ENCODE assay signal across 8 mouse cellular contexts in the genomic region with DNA sequence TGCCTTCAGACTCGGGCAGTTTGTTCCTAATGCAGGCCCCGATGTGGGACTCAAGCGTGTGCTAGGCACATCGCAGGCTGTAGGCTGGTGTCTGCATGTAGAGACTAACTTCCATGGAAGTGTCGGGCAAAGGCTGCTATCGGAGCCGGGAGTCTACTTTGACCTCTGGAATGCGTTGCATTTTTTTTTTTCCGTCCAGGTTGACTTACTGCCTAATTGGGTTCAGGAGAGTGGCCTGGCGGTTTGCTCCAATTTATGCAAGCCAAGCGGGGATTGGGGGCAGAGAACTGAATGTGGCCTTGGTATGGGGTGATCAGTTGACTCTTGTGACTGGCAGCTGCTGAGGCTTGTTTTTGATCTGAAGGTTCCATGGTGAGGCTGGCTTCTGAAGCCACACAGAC. TPM values are rescaled to one million over a fixed set of nuclear protein-coding genes. Genes with fewer than 3 reads are reported as not detected.
DNase-seq lines count a peak whose midpoint lies in the region; ATAC-seq and TF ChIP-seq lines count a peak whose summit lies in the region.

No protein-coding gene starts in this region.

- no peaks in the 10 kb centered on the region for H3K9me3 ChIP-seq in ES-Bruce4 (replicated peaks; ENCODE audit: control insufficient read depth, insufficient read depth, low read length, poor library complexity, severe bottlenecking)
- H3K9me3 ChIP-seq in forebrain, embryonic 12.5 days, result no peaks in the 10 kb centered on the region
- H3K9me3 ChIP-seq in midbrain, embryonic 13.5 days, result no peaks in the 10 kb centered on the region

- TF ChIP-seq POLR2A in ES-Bruce4 (IDR thresholded peaks at IDR 0.05; ENCODE audit: insufficient read depth, low read length), result no peak

- H3K27me3 ChIP-seq in ES-Bruce4 (ENCODE audit: control insufficient read depth, insufficient read depth, low read length, poor library complexity, severe bottlenecking), result no peaks in the 10 kb centered on the region
- no peaks in the 10 kb centered on the region for H3K27me3 ChIP-seq in forebrain, embryonic 12.5 days
- no peaks in the 10 kb centered on the region for H3K27me3 ChIP-seq in midbrain, embryonic 13.5 days

- no peak for ATAC-seq in forebrain, embryonic 12.5 days (ENCODE audit: low FRiP score)
- no peak for ATAC-seq in midbrain, embryonic 13.5 days

- no peak for TF ChIP-seq EP300 in ES-Bruce4 (IDR thresholded peaks at IDR 0.05; ENCODE audit: insufficient read depth, low read depth, low read length)

- WGBS in forebrain, embryonic 12.5 days, result 5% methylated on average over 11 of the region's 11 CpGs
- WGBS in midbrain, embryonic 13.5 days, result 4% methylated on average over 11 of the region's 11 CpGs

- H3K9ac ChIP-seq in ES-Bruce4 (ENCODE audit: low read depth, poor library complexity, severe bottlenecking), result peak overlapping the region; percentile 41
- H3K9ac ChIP-seq in forebrain, embryonic 12.5 days, result peak overlapping the region; percentile 94
- peak overlapping the region; percentile 98 for H3K9ac ChIP-seq in midbrain, embryonic 13.5 days (replicated peaks)

- no peak for TF ChIP-seq CTCF in ES-Bruce4 (IDR thresholded peaks at IDR 0.05; ENCODE audit: low read depth, low read length)

- peak; percentile 57 for DNase-seq in cerebellum, adult 9-11 months
- no peak for DNase-seq in cerebellum, adult 9-10 months
- DNase-seq in kidney, adult 8-10 months, result peak; percentile 83 to 91
- no peak for DNase-seq in Muller cell, postnatal 12 days (ENCODE audit: inconsistent ontology term)
- DNase-seq in gastrocnemius, postnatal 25 days, result no peak

- peak overlapping the region; percentile 30; the same call in 1 of the 2 replicates for H3K27ac ChIP-seq in ES-Bruce4 (ENCODE audit: insufficient read depth, low read length)
- peak overlapping the region; percentile 99 for H3K27ac ChIP-seq in forebrain, embryonic 12.5 days
- peak overlapping the region; percentile 99 for H3K27ac ChIP-seq in midbrain, embryonic 13.5 days

- peak overlapping the region; percentile 95 for H3K4me3 ChIP-seq in ES-Bruce4 (ENCODE audit: low read depth, low read length)
- peak overlapping the region; percentile 89 for H3K4me3 ChIP-seq in forebrain, embryonic 12.5 days (replicated peaks)
- H3K4me3 ChIP-seq in midbrain, embryonic 13.5 days (replicated peaks), result peak overlapping the region; percentile 89

- H3K4me2 ChIP-seq in forebrain, embryonic 12.5 days, result peak overlapping the region; percentile 84
- peak overlapping the region; percentile 82 for H3K4me2 ChIP-seq in midbrain, embryonic 13.5 days (replicated peaks)

- no peaks in the 10 kb centered on the region for H3K36me3 ChIP-seq in ES-Bruce4 (ENCODE audit: control insufficient read depth, insufficient read depth, low read length, poor library complexity, severe bottlenecking)
- H3K36me3 ChIP-seq in forebrain, embryonic 12.5 days (replicated peaks), result no peaks in the 10 kb centered on the region; the same call in 1 of the 2 replicates
- H3K36me3 ChIP-seq in midbrain, embryonic 13.5 days, result no peaks in the 10 kb centered on the region

- H3K4me1 ChIP-seq in ES-Bruce4 (ENCODE audit: control insufficient read depth, insufficient read depth, low read length), result peaks cover 16% of the 10 kb centered on the region
- peaks cover 55% of the 10 kb centered on the region for H3K4me1 ChIP-seq in forebrain, embryonic 12.5 days
- H3K4me1 ChIP-seq in midbrain, embryonic 13.5 days (replicated peaks), result peaks cover 55% of the 10 kb centered on the region

RNA-seq across cellular contexts. Expression of gene Anp32a, which starts 4.0 kb away (rescaled TPM):
- polyA plus RNA-seq in ES-Bruce4 (2011; ENCODE audit: insufficient read depth, insufficient read length, low read depth, missing spikeins), result 779 and 784 TPM in 2 replicates
- 203 and 223 TPM in 2 replicates for polyA plus RNA-seq in forebrain, embryonic 12.5 days (2016; fragmentation: Nextera tagmentation; extraction: Ambion mirVana)
- 149 and 175 TPM in 2 replicates for polyA plus RNA-seq in midbrain, embryonic 13.5 days (2015; fragmentation: Nextera tagmentation; extraction: Ambion mirVana)
- 10 to 100 TPM; 59.4 to 67.3 TPM for total RNA-seq in gastrocnemius, postnatal 25 days (2021)

Comparison
In these comparisons a context has a peak if more than half of its experiments do, and no peak if none do; other contexts are left out.
1. DNase-seq: peak in cerebellum, adult 9-11 months (single experiment) and kidney, adult 8-10 months (2 of 2); none in cerebellum, adult 9-10 months (single experiment), Muller cell, postnatal 12 days (single experiment) and gastrocnemius, postnatal 25 days (single experiment).
2. H3K27ac ChIP-seq: peak in every context shown above with its lines; median percentile 99 in forebrain, embryonic 12.5 days; 99 in midbrain, embryonic 13.5 days; 30 in ES-Bruce4.
3. H3K9ac ChIP-seq: peak in every context shown above with its lines; median percentile 98 in midbrain, embryonic 13.5 days; 94 in forebrain, embryonic 12.5 days; 41 in ES-Bruce4.
4. Peak in every context shown above with its lines, with median percentiles within 50 percentile points of each other: H3K4me3 ChIP-seq.